Mouse (Mus musculus): ENCODE results near the gene Golt1a.

GRCm38 (mm10) chr1:133355469-133355868 lies 45.9 kb downstream of the Golt1a start:
- TF ChIP-seq CTCF (IDR thresholded peaks at IDR 0.05; ENCODE audit: control insufficient read depth, insufficient read depth, insufficient read length) (no peak), FOSL1 (IDR thresholded peaks at IDR 0.05; ENCODE audit: insufficient read depth, low read length, poor library complexity, severe bottlenecking) (no peak), CEBPB (IDR thresholded peaks at IDR 0.05; ENCODE audit: low read depth) (no peak)
